Mouse (Mus musculus) E14TG2a.4 (cell line): Measurements from ENCODE around the gene Cd46.

Experiments
- CTCF ChIP-seq: conservative IDR thresholded peaks from 2 replicates; pipeline ENCODE4 v1.5.1; 2014; ENCODE audit warnings: low read length
- POU5F1 ChIP-seq: IDR thresholded peaks from 2 replicates; pipeline ENCODE4 v1.6.1; 2014; ENCODE audit warnings: low read length, borderline replicate concordance

DNA sequence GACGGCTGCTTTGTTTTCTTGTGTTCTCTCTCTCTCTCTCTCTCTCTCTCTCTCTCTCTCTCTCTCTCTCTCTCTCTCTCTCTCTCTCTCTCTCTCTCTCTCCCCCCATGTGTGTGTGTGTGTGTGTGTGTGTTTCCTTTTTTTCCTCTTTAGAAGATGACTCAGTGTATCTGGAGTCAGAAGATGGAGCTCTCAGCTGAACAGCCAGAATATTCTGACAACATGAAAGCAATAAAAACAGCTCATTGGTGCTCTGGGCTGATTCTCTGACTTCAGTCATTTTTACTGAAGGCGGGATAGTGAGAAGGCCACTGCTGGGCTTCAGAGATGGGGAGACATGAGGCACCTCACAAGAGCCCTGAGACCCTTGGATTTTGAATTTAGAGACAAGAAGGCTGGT, 70.2 kb downstream of the Cd46 start:
- TF ChIP-seq CTCF (no peak), POU5F1 (no peak)
